Mouse (Mus musculus) lung, embryonic 16.5 days (tissue): ENCODE data around the gene Ppp2ca. TPM values are rescaled to one million over a fixed set of nuclear protein-coding genes. Genes with fewer than 3 reads are reported as not detected.
"Not testable (repeated sequence)": the region's sequence is repeated elsewhere in the genome, so short reads cannot be mapped to it uniquely, and the experiment has no call there.

Experiments
- ATAC-seq: fragments of 200-750 bp; cut with Nextera tagmentation; 2 replicates; pipeline ENCODE4 v1.8.0; 2017; ENCODE audit warnings: low read depth, mild to moderate bottlenecking, moderate library complexity
- H3K27ac ChIP-seq: fragments of 300-500 bp; sonication (generic); 2 replicates; pipeline ENCODE4 v1.5.1; 2014; ENCODE audit warnings: mild to moderate bottlenecking, control low read depth, low read length
- H3K27me3 ChIP-seq: fragments of 300-500 bp; sonication (generic); 2 replicates; pipeline ENCODE4 v1.6.1; 2014; ENCODE audit warnings: low read depth, low read length, mixed read lengths; ENCODE audit not compliant: control insufficient read depth, insufficient read depth
- H3K36me3 ChIP-seq: fragments of 300-500 bp; sonication (generic); 2 replicates; pipeline ENCODE4 v1.6.1; 2014; ENCODE audit warnings: low read length; ENCODE audit not compliant: control insufficient read depth, insufficient read depth
- H3K4me1 ChIP-seq: fragments of 300-500 bp; sonication (generic); replicated peaks from 2 replicates; pipeline ENCODE4 v1.6.1; 2014; ENCODE audit warnings: low read length, mixed read lengths; ENCODE audit not compliant: control insufficient read depth, insufficient read depth
- H3K4me2 ChIP-seq: fragments of 300-500 bp; sonication (generic); 2 replicates; pipeline ENCODE4 v1.6.1; 2014; ENCODE audit warnings: low read depth, low read length, control low read depth
- H3K4me3 ChIP-seq: fragments of 300-500 bp; sonication (generic); 2 replicates; pipeline ENCODE4 v1.5.1; 2014; ENCODE audit warnings: mild to moderate bottlenecking, low read length, control low read depth
- H3K9ac ChIP-seq: fragments of 300-500 bp; sonication (generic); 2 replicates; pipeline ENCODE4 v1.6.1; 2014; ENCODE audit warnings: low read length, control low read depth
- H3K9me3 ChIP-seq: fragments of 300-500 bp; sonication (generic); 2 replicates; pipeline ENCODE4 v1.6.1; 2016; ENCODE audit warnings: low read length; ENCODE audit not compliant: control insufficient read depth
- WGBS: fragments of 180-500 bp; shearing (Covaris S2); extraction: QIAGEN DNeasy Blood & Tissue Kit; methylation state at CpG from one replicate; pipeline ENCODE4 v1.1.7; 2014; 5-methylcytosine and 5-hydroxymethylcytosine counted together
- polyA plus RNA-seq: library from polyadenylated mRNA; unstranded; fragments of >200 nt; fragmentation: Nextera tagmentation; extraction: Ambion mirVana; gene quantifications from 2 replicates; pipeline ENCODE4 v1.2.1, GENCODE M21; 2015

Gene Ppp2ca
- polyA plus RNA-seq, 1 experiment from 2014 or later: 62.7 TPM

DNA sequence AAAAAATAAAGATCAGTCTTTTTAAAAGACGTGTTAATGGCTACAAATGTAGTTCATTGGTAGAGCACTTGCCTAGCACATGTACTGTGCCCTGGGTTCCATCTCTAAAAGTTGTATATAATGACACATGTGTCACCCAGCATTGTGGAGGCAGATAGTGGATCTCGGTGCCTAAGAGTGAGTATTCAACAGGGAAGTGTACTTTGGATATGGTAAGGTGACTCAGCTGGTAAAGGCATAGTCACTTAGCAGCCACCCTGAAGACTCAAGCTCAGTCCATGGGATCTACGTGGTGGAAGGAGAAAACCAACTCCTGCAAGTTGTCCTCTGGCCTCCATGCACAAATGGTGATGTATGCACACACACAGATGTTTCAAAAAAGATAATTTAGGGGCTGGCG, 26.0 kb downstream of the Ppp2ca start:
- Histone ChIP-seq H3K4me2 (no peak overlapping the region), H3K4me1 (0 out of 2 replicates have a peak, but pooled peaks cover 9% of the 10 kb centered on the region), H3K36me3 (peaks cover 45% of the 10 kb centered on the region), H3K27ac (no peak overlapping the region), H3K4me3 (no peak overlapping the region), H3K27me3 (no peaks in the 10 kb centered on the region), H3K9ac (no peak overlapping the region), H3K9me3 (no peaks in the 10 kb centered on the region; the same call in 1 of the 2 replicates)
- no peak for ATAC-seq
- 90% methylated on average over 4 of the region's 4 CpGs for WGBS

DNA sequence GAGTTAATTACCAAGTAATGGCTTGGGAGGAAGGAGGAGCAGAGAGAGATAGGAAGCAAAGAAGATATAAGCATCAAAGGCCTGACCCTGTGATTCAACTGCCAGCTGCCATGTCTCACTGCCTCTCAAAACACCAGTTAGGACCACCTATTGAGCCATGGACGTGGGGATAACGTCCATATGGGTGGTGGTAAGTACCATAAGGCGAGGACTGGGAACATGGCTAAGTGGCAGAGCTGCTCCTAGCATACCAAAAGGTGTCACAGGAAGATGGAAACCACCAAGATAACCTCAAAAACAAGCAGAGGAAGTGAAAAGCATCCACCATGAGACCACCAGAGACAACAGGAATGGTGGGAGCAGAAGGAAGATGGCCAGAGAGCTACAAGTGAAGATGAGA, 28.7 kb downstream of the Ppp2ca start:
- WGBS: 58% methylated on average over 3 of the region's 3 CpGs
- Histone ChIP-seq H3K9me3 (no peaks in the 10 kb centered on the region), H3K4me2 (no peak overlapping the region), H3K36me3 (peaks cover 20% of the 10 kb centered on the region), H3K9ac (no peak overlapping the region), H3K4me3 (no peak overlapping the region), H3K27ac (no peak overlapping the region), H3K27me3 (no peaks in the 10 kb centered on the region), H3K4me1 (0 out of 2 replicates have a peak, but pooled peaks cover 9% of the 10 kb centered on the region)
- no peak for ATAC-seq

DNA sequence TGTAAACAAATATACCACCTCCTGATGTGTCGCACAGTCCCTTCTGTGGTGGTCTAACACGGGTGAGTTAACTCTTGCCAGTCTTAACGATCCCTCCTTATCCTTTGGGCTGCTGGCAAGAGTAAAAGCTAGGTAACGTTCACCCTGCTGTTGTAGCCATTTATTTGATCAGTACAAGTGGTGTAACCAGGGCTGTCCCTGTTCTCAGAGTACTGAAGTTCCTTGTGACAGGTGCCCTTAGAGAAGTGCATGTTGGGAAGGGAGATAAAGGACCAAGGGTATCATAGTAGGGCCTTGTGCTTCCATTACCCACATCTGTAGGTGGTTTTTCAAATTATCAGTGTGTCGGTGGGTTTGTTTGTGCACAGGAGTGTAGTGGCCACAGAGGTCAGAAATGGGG, 29.3 kb downstream of the Ppp2ca start:
- Histone ChIP-seq H3K4me2 (no peak overlapping the region), H3K9me3 (no peaks in the 10 kb centered on the region), H3K36me3 (peaks cover 15% of the 10 kb centered on the region), H3K4me1 (0 out of 2 replicates have a peak, but pooled peaks cover 9% of the 10 kb centered on the region), H3K4me3 (no peak overlapping the region), H3K27me3 (no peaks in the 10 kb centered on the region), H3K9ac (no peak overlapping the region), H3K27ac (no peak overlapping the region)
- ATAC-seq: no peak
- 50% methylated on average over 5 of the region's 5 CpGs for WGBS

DNA sequence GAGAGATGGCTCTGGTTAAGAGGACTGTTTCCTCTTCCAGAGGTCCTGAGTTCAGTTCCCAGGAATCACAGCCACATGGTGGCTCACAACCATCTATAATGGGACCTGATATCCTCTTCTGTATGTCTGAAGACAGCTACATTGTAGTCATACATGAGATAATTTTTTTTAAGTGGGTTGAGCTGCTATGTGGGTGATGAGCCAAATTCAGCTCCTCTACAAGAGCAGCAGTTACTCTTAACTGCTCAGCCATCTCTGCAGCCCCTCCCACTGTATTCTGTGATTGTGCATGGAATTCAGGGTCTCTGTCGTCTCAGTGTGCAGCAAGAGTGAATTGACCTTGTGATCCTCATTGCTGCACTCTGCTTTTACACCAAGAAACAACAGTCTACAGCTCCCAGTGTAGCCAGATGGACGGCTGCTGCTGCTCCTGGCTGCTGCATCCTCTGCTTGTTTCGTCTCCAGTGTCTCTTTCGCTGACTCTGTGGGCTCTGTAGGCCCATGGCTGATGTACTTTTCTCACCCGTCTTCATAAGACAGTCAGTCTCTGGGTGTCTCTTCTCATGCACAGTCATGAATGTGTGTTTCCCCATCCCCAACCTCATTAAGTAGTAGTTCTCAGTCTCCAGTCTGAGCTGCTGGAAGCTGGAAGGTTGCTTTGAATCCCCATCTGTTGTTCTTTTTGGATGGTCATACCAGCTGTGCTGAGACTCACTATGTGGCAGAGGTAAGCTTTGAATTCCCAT, 30.0 kb downstream of the Ppp2ca start:
- 52% methylated on average over 5 of the region's 5 CpGs for WGBS
- H3K9ac ChIP-seq: no peak overlapping the region

GRCm38 (mm10) chr11:52129171-52129570, 30.7 kb downstream of the Ppp2ca start:
- no peak overlapping the region for H3K4me3 ChIP-seq
- no peaks in the 10 kb centered on the region for H3K9me3 ChIP-seq
- H3K27me3 ChIP-seq: no peaks in the 10 kb centered on the region
- 0 out of 2 replicates have a peak, but pooled peaks cover 9% of the 10 kb centered on the region for H3K4me1 ChIP-seq
- 22% methylated on average over 3 of the region's 3 CpGs for WGBS
- ATAC-seq: no peak; the same call in 1 of the 2 replicates
- H3K4me2 ChIP-seq: no peak overlapping the region
- no peak overlapping the region for H3K9ac ChIP-seq
- peaks cover 11% of the 10 kb centered on the region for H3K36me3 ChIP-seq
- peak overlapping the region; percentile 66; the same call in 1 of the 2 replicates for H3K27ac ChIP-seq

More for the DNA sequence above, 30.0 kb downstream of the Ppp2ca start:
- H3K27ac ChIP-seq: no peak overlapping the region
- H3K4me1 ChIP-seq: 0 out of 2 replicates have a peak, but pooled peaks cover 9% of the 10 kb centered on the region
- no peak overlapping the region for H3K4me2 ChIP-seq
- no peaks in the 10 kb centered on the region for H3K27me3 ChIP-seq
- peaks cover 15% of the 10 kb centered on the region for H3K36me3 ChIP-seq
- H3K9me3 ChIP-seq: no peaks in the 10 kb centered on the region
- H3K4me3 ChIP-seq: no peak overlapping the region
- no peak for ATAC-seq

DNA sequence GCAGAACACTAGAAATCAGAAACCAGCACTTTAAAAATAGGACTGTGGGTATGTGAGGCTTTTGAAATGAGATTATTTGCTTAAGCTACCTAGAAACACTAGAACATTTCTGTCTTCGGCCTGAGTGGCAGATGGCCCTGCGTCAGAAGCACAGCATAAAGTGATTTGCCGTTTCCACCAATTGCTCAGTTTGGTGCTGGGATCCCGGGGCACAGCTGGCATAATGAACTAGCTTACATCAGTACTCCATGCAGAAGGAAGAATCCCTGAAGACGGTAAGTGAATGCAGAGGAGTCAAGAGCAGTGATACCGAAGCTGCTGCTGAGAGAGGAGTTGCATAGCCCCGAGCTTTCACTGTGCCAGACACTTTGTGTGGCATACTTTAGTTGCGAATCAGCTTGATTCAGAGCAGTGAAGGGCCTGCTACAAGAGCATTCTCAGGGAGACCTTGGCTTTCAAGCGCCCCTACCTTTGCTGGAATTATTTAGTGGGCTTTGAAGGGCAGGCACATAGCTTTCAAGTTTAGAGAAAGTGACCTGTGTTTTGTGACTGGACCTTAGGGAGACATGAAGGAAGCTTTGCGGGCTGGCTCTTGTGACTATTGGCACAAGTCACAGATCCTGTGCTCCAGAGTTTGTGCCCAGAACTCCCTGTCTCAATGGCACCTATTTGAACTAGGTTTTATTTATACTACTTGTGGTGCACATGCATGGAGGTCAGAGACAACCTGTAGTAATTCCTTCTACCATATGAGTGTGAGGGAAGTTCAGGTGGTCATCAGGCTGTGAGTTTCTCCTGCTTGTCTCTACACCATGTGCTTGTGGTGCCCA, 31.4 kb downstream of the Ppp2ca start:
- Histone ChIP-seq H3K4me1 (0 out of 2 replicates have a peak, but pooled peaks cover 9% of the 10 kb centered on the region), H3K4me3 (no peak overlapping the region), H3K9ac (peak overlapping the region; percentile 9; the same call in 1 of the 2 replicates), H3K9me3 (no peaks in the 10 kb centered on the region), H3K27me3 (no peaks in the 10 kb centered on the region), H3K36me3 (peaks cover 5% of the 10 kb centered on the region), H3K27ac (peak overlapping the region; percentile 66), H3K4me2 (no peak overlapping the region)
- ATAC-seq: 0 out of 2 replicates have a peak, but pooled peaks have one; percentile 17
- 49% methylated on average over 10 of the region's 10 CpGs for WGBS

DNA sequence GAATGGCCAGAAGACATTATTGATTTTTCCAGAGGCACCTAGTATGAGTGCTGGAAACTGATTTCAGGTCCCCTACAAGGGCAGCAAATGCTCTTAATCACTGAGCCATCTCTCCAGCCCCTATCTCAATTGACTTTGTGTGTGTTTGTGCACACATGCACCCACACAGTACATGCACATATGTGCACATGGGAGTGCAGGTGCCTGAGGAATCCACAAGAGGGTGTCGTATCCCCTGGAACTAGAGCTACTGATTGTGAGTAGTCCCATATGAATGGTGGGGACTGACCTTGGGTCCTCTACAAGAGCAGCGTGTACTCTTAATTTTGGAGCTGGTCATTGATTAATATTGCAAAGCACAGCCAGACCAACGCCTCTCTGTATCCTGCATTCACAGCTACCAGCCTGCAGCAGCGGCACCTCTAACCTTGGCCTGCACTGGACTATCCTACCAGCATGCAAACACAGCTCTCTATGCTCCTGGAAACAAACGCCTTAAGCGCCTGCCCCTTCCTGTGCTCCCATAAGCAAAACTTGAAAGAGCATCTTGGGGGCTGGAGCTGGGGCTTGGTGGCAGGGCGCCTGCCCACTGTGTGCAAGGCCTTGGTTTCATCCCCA, 32.1 kb downstream of the Ppp2ca start:
- peaks cover 2% of the 10 kb centered on the region; the same call in 1 of the 2 replicates for H3K9me3 ChIP-seq
- no peak overlapping the region for H3K9ac ChIP-seq
- H3K4me1 ChIP-seq: 0 out of 2 replicates have a peak, but pooled peaks cover 9% of the 10 kb centered on the region
- WGBS: 80% methylated on average over 7 of the region's 7 CpGs
- no peaks in the 10 kb centered on the region for H3K27me3 ChIP-seq
- no peak for ATAC-seq
- no peak overlapping the region for H3K4me3 ChIP-seq
- H3K27ac ChIP-seq: peak overlapping the region; percentile 66
- H3K4me2 ChIP-seq: no peak overlapping the region
- no peaks in the 10 kb centered on the region for H3K36me3 ChIP-seq

GRCm38 (mm10) chr11:52143675-52144074, 45.2 kb downstream of the Ppp2ca start:
- not testable (repeated sequence) for H3K27me3 ChIP-seq, H3K9me3 ChIP-seq, H3K4me3 ChIP-seq, H3K4me1 ChIP-seq, H3K27ac ChIP-seq, H3K9ac ChIP-seq, H3K36me3 ChIP-seq, H3K4me2 ChIP-seq
- peak; percentile 76 for ATAC-seq
- WGBS: 29% methylated on average over 4 of the region's 4 CpGs

DNA sequence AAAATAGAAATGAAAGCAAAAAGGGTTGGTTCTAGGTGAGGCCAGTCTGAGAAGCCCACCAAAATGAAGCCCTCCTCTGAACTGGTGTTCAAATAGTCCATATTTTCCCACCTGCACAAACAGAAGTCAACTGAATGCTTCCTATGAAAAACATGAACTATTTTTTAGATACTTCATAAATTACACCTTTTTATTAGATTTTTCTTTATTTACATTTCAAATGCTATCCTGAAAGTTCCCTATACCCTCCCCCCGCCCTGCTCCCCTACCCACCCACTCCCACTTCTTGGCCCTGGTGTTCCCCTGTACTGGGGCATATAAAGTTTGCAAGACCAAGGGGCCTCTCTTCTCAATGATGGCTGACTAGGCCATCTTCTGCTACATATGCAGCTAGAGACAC, 46.9 kb downstream of the Ppp2ca start, which contains the start of gene Olfr1373:
Gene Olfr1373 (minus strand): TSS at position 101 of the 400 bp plus-strand sequence.
- H3K4me3 ChIP-seq, ATAC-seq, H3K9me3 ChIP-seq, H3K4me2 ChIP-seq, H3K27me3 ChIP-seq, H3K36me3 ChIP-seq, H3K4me1 ChIP-seq, H3K9ac ChIP-seq, H3K27ac ChIP-seq: not testable (repeated sequence)
- 40% methylated on average over 1 of the region's 1 CpGs for WGBS
